Mouse (Mus musculus) small intestine, adult 2 months (tissue): ENCODE data around the gene Bcar1.

Experiments used
- CTCF ChIP-seq: fragments of 200-500 bp; IDR thresholded peaks from 2 replicates; pipeline ENCODE4 v1.5.1; 2012; ENCODE audit warnings: low read depth, mild to moderate bottlenecking, control low read depth, inconsistent platforms, low read length, moderate library complexity, mixed read lengths; ENCODE audit not compliant: insufficient replicate concordance, insufficient read length; ENCODE audit errors: extremely low read depth
- POLR2A ChIP-seq: fragments of 200-500 bp; IDR thresholded peaks from 2 replicates; pipeline ENCODE4 v1.6.1; 2012; ENCODE audit warnings: low read depth, mild to moderate bottlenecking, control low read depth, inconsistent platforms, low read length, moderate library complexity

- no peak for TF ChIP-seq CTCF
- TF ChIP-seq POLR2A = no peak
Measured at GRCm38 (mm10) chr8:111769296-111769695, 25.7 kb upstream of the Bcar1 start.
